Mouse (Mus musculus) testis, adult 2 months (tissue): Measurements from ENCODE around the gene Trim38.

Source experiments
- CTCF ChIP-seq: fragments of 200-500 bp; IDR thresholded peaks from 2 replicates; pipeline ENCODE4 v1.5.1; 2012; ENCODE audit warnings: low read depth, mild to moderate bottlenecking, inconsistent platforms, low read length, moderate library complexity; ENCODE audit not compliant: control insufficient read depth, insufficient read depth, insufficient replicate concordance
- POLR2A ChIP-seq: fragments of 200-500 bp; IDR thresholded peaks from 2 replicates; pipeline ENCODE4 v1.6.1; 2012; ENCODE audit warnings: low read depth, mild to moderate bottlenecking, inconsistent platforms, low read length, moderate library complexity; ENCODE audit not compliant: control insufficient read depth

- TF ChIP-seq POLR2A: no peak
- TF ChIP-seq CTCF: no peak
These were observed 39.2 kb upstream of the Trim38 start for GRCm38 (mm10) chr13:23730479-23730878.
